Mouse (Mus musculus): Measurements from ENCODE around the gene Trpc3.

- TF ChIP-seq CTCF (IDR thresholded peaks at IDR 0.05; ENCODE audit: insufficient read depth, low read length), result no peak
- no peak for TF ChIP-seq POLR2A (IDR thresholded peaks at IDR 0.05; ENCODE audit: borderline replicate concordance, extremely low read depth, low read depth, low read length)
Observed at GRCm38 (mm10) chr3:36690292-36690650, 304 bp upstream of the Trpc3 start.

Measured in lung, adult 2 months (tissue).